Mouse (Mus musculus): Measurements from ENCODE around the gene Pias1. TPM values are rescaled to one million over a fixed set of nuclear protein-coding genes. Genes with fewer than 3 reads are reported as not detected.
"Not testable (repeated sequence)": the region's sequence is repeated elsewhere in the genome, so short reads cannot be mapped to it uniquely, and the experiment has no call there.

Gene Pias1
- polyA plus RNA-seq, 1 experiment from 2014 or later: 65.4 TPM

DNA sequence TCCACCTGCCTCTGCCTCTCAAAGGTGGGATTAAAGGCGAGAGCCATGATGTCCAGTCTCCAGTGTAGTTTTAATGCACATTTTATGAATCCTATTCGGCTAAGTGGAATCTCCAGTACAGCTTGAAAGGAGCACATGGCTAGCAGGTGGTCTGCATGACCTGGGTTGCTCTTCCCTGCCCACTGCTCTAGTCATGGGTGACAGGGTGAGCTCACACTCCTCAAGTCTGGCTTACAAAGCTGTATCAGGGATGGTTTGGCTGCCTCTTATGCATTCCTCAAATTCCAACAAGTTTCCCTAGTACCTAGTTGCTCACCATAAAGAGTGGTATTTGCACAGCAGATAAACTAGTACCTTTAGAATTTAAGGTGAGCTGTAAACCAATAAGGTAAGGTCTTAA is 109.9 kb downstream of the Pias1 start:
- Histone ChIP-seq H3K9ac (replicated peaks; ENCODE audit: low read length) (no peak overlapping the region), H3K4me3 (replicated peaks; ENCODE audit: low read depth, low read length) (no peak overlapping the region), H3K36me3 (ENCODE audit: control insufficient read depth, insufficient read depth, low read length) (peaks cover 26% of the 10 kb centered on the region), H3K9me3 (ENCODE audit: control insufficient read depth, low read length) (no peaks in the 10 kb centered on the region), H3K27ac (replicated peaks; ENCODE audit: low read depth, low read length) (no peak overlapping the region), H3K27me3 (ENCODE audit: control insufficient read depth, insufficient read depth, low read length) (no peaks in the 10 kb centered on the region), H3K4me2 (ENCODE audit: low read length) (no peak overlapping the region), H3K4me1 (ENCODE audit: control insufficient read depth, insufficient read depth, low read length) (no peaks in the 10 kb centered on the region)
- DNase-seq (no peak), ATAC-seq (ENCODE audit: low FRiP score, low TSS enrichment) (no peak)
- WGBS: 84% methylated on average over 2 of the region's 2 CpGs

GRCm38 (mm10) chr9:62876966-62877616 is 110.6 kb downstream of the Pias1 start:
- no peak for DNase-seq
- H3K4me2 ChIP-seq (ENCODE audit: low read length): no peak overlapping the region
- no peak overlapping the region for H3K9ac ChIP-seq (replicated peaks; ENCODE audit: low read length)
- no peaks in the 10 kb centered on the region for H3K27me3 ChIP-seq (ENCODE audit: control insufficient read depth, insufficient read depth, low read length)
- no peaks in the 10 kb centered on the region for H3K9me3 ChIP-seq (ENCODE audit: control insufficient read depth, low read length)
- H3K4me1 ChIP-seq (ENCODE audit: control insufficient read depth, insufficient read depth, low read length): no peaks in the 10 kb centered on the region
- 89% methylated on average over 7 of the region's 7 CpGs for WGBS
- H3K36me3 ChIP-seq (ENCODE audit: control insufficient read depth, insufficient read depth, low read length): peaks cover 20% of the 10 kb centered on the region
- no peak overlapping the region for H3K27ac ChIP-seq (replicated peaks; ENCODE audit: low read depth, low read length)
- ATAC-seq (ENCODE audit: low FRiP score, low TSS enrichment): no peak
- no peak overlapping the region for H3K4me3 ChIP-seq (replicated peaks; ENCODE audit: low read depth, low read length)

DNA sequence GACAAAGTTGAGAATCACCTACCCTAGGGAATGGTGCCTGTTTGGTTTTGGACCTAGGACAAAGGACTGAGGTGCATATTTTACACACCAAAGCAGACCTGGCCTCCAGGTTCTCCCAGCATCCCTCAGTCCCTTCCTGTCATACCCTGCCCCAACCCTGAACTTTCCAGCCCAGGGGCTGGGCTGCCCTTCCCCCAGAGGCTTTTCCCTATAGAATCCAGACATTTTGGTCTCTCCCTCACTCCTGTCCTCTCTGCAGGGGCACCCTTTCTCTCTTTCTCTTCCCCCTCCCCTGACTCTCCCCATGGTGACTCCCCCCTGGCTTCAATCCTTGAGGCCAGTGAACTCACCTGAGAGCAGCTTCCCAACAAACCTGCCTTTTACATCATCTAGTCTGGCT is 117.0 kb downstream of the Pias1 start:
- Histone ChIP-seq H3K4me3 (replicated peaks; ENCODE audit: low read depth, low read length) (no peak overlapping the region), H3K27me3 (ENCODE audit: control insufficient read depth, insufficient read depth, low read length) (no peaks in the 10 kb centered on the region), H3K4me1 (ENCODE audit: control insufficient read depth, insufficient read depth, low read length) (no peaks in the 10 kb centered on the region), H3K36me3 (ENCODE audit: control insufficient read depth, insufficient read depth, low read length) (no peaks in the 10 kb centered on the region), H3K4me2 (ENCODE audit: low read length) (no peak overlapping the region), H3K27ac (replicated peaks; ENCODE audit: low read depth, low read length) (no peak overlapping the region), H3K9me3 (ENCODE audit: control insufficient read depth, low read length) (no peaks in the 10 kb centered on the region), H3K9ac (replicated peaks; ENCODE audit: low read length) (no peak overlapping the region)
- ATAC-seq (ENCODE audit: low FRiP score, low TSS enrichment) (no peak), DNase-seq (no peak)

- not testable (repeated sequence) for H3K27ac ChIP-seq (replicated peaks; ENCODE audit: low read depth, low read length); H3K9ac ChIP-seq (replicated peaks; ENCODE audit: low read length); ATAC-seq (ENCODE audit: low FRiP score, low TSS enrichment); H3K9me3 ChIP-seq (ENCODE audit: control insufficient read depth, low read length); DNase-seq; H3K27me3 ChIP-seq (ENCODE audit: control insufficient read depth, insufficient read depth, low read length); H3K4me3 ChIP-seq (replicated peaks; ENCODE audit: low read depth, low read length); H3K4me1 ChIP-seq (ENCODE audit: control insufficient read depth, insufficient read depth, low read length); H3K4me2 ChIP-seq (ENCODE audit: low read length); H3K36me3 ChIP-seq (ENCODE audit: control insufficient read depth, insufficient read depth, low read length)
- WGBS: 94% methylated on average over 4 of the region's 4 CpGs
Measured at GRCm38 (mm10) chr9:62869236-62869635, 118.5 kb downstream of the Pias1 start.

- no peak for ATAC-seq (ENCODE audit: low FRiP score, low TSS enrichment)
- Histone ChIP-seq H3K27ac (replicated peaks; ENCODE audit: low read depth, low read length) (no peak overlapping the region), H3K9ac (replicated peaks; ENCODE audit: low read length) (no peak overlapping the region), H3K4me1 (ENCODE audit: control insufficient read depth, insufficient read depth, low read length) (peaks cover 4% of the 10 kb centered on the region), H3K36me3 (ENCODE audit: control insufficient read depth, insufficient read depth, low read length) (no peaks in the 10 kb centered on the region), H3K27me3 (ENCODE audit: control insufficient read depth, insufficient read depth, low read length) (no peaks in the 10 kb centered on the region), H3K4me3 (replicated peaks; ENCODE audit: low read depth, low read length) (no peak overlapping the region), H3K4me2 (ENCODE audit: low read length) (no peak overlapping the region), H3K9me3 (ENCODE audit: control insufficient read depth, low read length) (no peaks in the 10 kb centered on the region)
- 44% methylated on average over 4 of the region's 4 CpGs for WGBS
- no peak for DNase-seq
Measured at GRCm38 (mm10) chr9:62860866-62861265, 126.9 kb downstream of the Pias1 start.

DNA sequence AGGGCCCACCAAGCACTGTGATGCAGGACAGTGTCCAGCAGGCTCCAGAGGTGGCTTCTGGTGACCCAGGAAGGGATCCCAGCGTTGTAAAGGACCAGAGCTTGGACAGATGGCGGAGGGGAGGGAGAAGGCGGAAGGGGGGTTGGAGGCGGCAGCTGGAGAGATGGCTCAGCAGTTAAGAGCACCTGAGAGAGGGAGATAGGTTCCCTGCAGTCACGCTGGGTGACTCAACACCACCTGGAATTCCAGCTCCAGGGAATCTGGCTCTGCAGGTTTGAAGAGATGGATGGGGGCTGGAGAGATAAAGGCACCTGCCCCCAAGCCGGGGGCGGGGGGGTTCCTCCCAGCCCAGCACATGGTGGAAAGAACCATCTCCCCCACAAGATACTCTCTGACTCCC is 127.6 kb downstream of the Pias1 start:
- H3K4me1 ChIP-seq (ENCODE audit: control insufficient read depth, insufficient read depth, low read length); H3K9ac ChIP-seq (replicated peaks; ENCODE audit: low read length); H3K4me3 ChIP-seq (replicated peaks; ENCODE audit: low read depth, low read length); ATAC-seq (ENCODE audit: low FRiP score, low TSS enrichment); H3K9me3 ChIP-seq (ENCODE audit: control insufficient read depth, low read length); H3K4me2 ChIP-seq (ENCODE audit: low read length); H3K36me3 ChIP-seq (ENCODE audit: control insufficient read depth, insufficient read depth, low read length); H3K27me3 ChIP-seq (ENCODE audit: control insufficient read depth, insufficient read depth, low read length); DNase-seq; H3K27ac ChIP-seq (replicated peaks; ENCODE audit: low read depth, low read length): not testable (repeated sequence)
- whole genome bisulfite sequencing: 80% methylated on average over 6 of the region's 7 CpGs

DNA sequence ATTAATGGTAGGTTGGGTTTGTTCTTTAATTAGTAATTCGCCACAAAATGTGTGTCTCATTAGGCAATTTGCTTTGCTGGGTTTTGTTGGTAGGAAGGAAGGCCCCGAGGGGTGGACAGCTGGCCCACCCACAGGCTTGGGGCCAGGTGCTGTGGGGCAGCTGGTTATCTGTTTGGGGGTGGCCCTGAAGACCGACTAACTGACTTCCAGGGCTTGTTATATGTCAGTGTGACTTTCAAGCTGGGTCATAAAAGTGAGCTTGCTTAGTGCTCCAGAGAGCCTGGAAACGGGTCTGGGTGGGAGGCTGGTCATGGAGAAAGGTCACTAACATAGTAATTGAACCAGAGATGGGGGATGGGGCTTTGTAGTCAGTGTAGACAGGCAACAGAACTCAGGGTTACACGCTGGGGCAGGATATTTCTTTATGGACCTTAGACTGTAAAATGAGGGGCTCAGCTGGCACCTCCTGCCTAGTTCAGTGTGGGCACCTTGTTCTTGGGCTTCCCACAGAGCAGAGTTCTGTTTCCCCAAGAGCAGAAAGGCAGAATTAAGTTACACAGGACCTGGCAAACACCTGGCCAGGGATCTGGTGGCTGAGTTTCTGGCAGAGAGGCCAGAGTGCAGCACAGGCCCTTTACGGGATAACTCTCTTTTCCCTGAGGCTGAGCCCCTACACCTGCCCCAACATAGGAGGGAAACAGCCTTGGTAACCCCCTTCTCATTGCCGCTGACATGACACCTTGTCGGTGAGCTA is 129.3 kb downstream of the Pias1 start:
- H3K27me3 ChIP-seq (ENCODE audit: control insufficient read depth, insufficient read depth, low read length): no peaks in the 10 kb centered on the region
- no peak overlapping the region for H3K4me2 ChIP-seq (ENCODE audit: low read length)
- H3K27ac ChIP-seq (replicated peaks; ENCODE audit: low read depth, low read length): 0 out of 2 replicates have a peak overlapping the region, but pooled peaks have one; percentile 8
- H3K9ac ChIP-seq (replicated peaks; ENCODE audit: low read length): no peak overlapping the region
- DNase-seq (no peak), ATAC-seq (ENCODE audit: low FRiP score, low TSS enrichment) (no peak)
- no peaks in the 10 kb centered on the region for H3K36me3 ChIP-seq (ENCODE audit: control insufficient read depth, insufficient read depth, low read length)
- peaks cover 4% of the 10 kb centered on the region for H3K4me1 ChIP-seq (ENCODE audit: control insufficient read depth, insufficient read depth, low read length)
- H3K9me3 ChIP-seq (ENCODE audit: control insufficient read depth, low read length): no peaks in the 10 kb centered on the region
- 67% methylated on average over 8 of the region's 8 CpGs for WGBS
- H3K4me3 ChIP-seq (replicated peaks; ENCODE audit: low read depth, low read length): no peak overlapping the region

GRCm38 (mm10) chr9:62857719-62858261 is 129.9 kb downstream of the Pias1 start, which contains the start of gene Calml4:
Gene Calml4, plus strand, starts transcription at chr9:62858080.
- no peak for ATAC-seq (ENCODE audit: low FRiP score, low TSS enrichment)
- H3K36me3 ChIP-seq (ENCODE audit: control insufficient read depth, insufficient read depth, low read length): no peaks in the 10 kb centered on the region
- no peak within 1 kb of the TSS for H3K4me2 ChIP-seq (ENCODE audit: low read length)
- H3K4me3 ChIP-seq (replicated peaks; ENCODE audit: low read depth, low read length): no peak within 1 kb of the TSS
- 0 out of 2 replicates have a peak within 1 kb of the TSS, but pooled peaks have one; percentile 8 for H3K27ac ChIP-seq (replicated peaks; ENCODE audit: low read depth, low read length)
- WGBS: 60% methylated on average over 20 of the region's 20 CpGs
- no peaks in the 10 kb centered on the region for H3K9me3 ChIP-seq (ENCODE audit: control insufficient read depth, low read length)
- no peaks in the 10 kb centered on the region for H3K27me3 ChIP-seq (ENCODE audit: control insufficient read depth, insufficient read depth, low read length)
- peaks cover 4% of the 10 kb centered on the region for H3K4me1 ChIP-seq (ENCODE audit: control insufficient read depth, insufficient read depth, low read length)
- peak; percentile 64 for DNase-seq
- no peak within 1 kb of the TSS for H3K9ac ChIP-seq (replicated peaks; ENCODE audit: low read length)

All from midbrain, embryonic 14.5 days (tissue).